Mouse (Mus musculus) right cerebral cortex, postnatal 4 days (tissue): ENCODE data around the gene Kat14.
"Not testable (repeated sequence)": the region's sequence is repeated elsewhere in the genome, so short reads cannot be mapped to it uniquely, and the experiment has no call there.

ENCODE experiments used
- DNase-seq: peaks from one replicate; pipeline ENCODE4 v3.0.0-alpha.2; 2022

Kat14 gene

GRCm38 (mm10) chr2:144368400-144369019 lies at the start of gene Kat14, which contains the start of gene Pet117:
Gene Kat14, plus strand, starts transcription at chr2:144368983.
Gene Pet117, plus strand, starts transcription at chr2:144368996.
- peak; percentile 86 for DNase-seq

GRCm38 (mm10) chr2:144324218-144324617 lies 44.6 kb upstream of the Kat14 start:
- no peak for DNase-seq

GRCm38 (mm10) chr2:144329451-144329850 lies 39.3 kb upstream of the Kat14 start:
- DNase-seq = no peak

- DNase-seq = no peak
Measured at GRCm38 (mm10) chr2:144329937-144330336, 38.8 kb upstream of the Kat14 start.

- no peak for DNase-seq
Measured at GRCm38 (mm10) chr2:144330352-144330959, 38.3 kb upstream of the Kat14 start.

GRCm38 (mm10) chr2:144330960-144331371 lies 37.8 kb upstream of the Kat14 start:
- peak; percentile 33 for DNase-seq

- DNase-seq = peak; percentile 6
Measured at GRCm38 (mm10) chr2:144331401-144332302, 37.1 kb upstream of the Kat14 start, which contains the start of gene Ovol2. Gene Ovol2, minus strand, starts transcription at chr2:144332146.

- DNase-seq = no peak
Measured at GRCm38 (mm10) chr2:144332486-144332885, 36.3 kb upstream of the Kat14 start.

- peak; percentile 42 for DNase-seq
Measured at GRCm38 (mm10) chr2:144333138-144333842, 35.5 kb upstream of the Kat14 start.

GRCm38 (mm10) chr2:144337230-144337629 lies 31.6 kb upstream of the Kat14 start:
- no peak for DNase-seq

- DNase-seq = no peak
Measured at GRCm38 (mm10) chr2:144337701-144338100, 31.1 kb upstream of the Kat14 start.

GRCm38 (mm10) chr2:144338149-144338548 lies 30.6 kb upstream of the Kat14 start:
- DNase-seq = not testable (repeated sequence)

- DNase-seq = no peak
Measured at GRCm38 (mm10) chr2:144343158-144343557, 25.6 kb upstream of the Kat14 start.

- DNase-seq = no peak
Measured at GRCm38 (mm10) chr2:144348525-144348924, 20.3 kb upstream of the Kat14 start.

GRCm38 (mm10) chr2:144352843-144353242 lies 15.9 kb upstream of the Kat14 start:
- DNase-seq = no peak

- no peak for DNase-seq
Measured at GRCm38 (mm10) chr2:144369020-144369421, 238 bp downstream of the Kat14 start.

- no peak for DNase-seq
Measured at GRCm38 (mm10) chr2:144369511-144369910, 728 bp downstream of the Kat14 start.

- no peak for DNase-seq
Measured at GRCm38 (mm10) chr2:144371566-144371965, 2.8 kb downstream of the Kat14 start.

- DNase-seq = no peak
Measured at GRCm38 (mm10) chr2:144373063-144373462, 4.3 kb downstream of the Kat14 start.

- DNase-seq = no peak
Measured at GRCm38 (mm10) chr2:144375063-144375703, 6.4 kb downstream of the Kat14 start.

- no peak for DNase-seq
Measured at GRCm38 (mm10) chr2:144381293-144381692, 12.5 kb downstream of the Kat14 start.

GRCm38 (mm10) chr2:144381741-144382140 lies 13.0 kb downstream of the Kat14 start:
- DNase-seq = peak; percentile 12
